Mouse (Mus musculus) lung, postnatal 0 days (tissue): ENCODE measurements around the gene Mageb3. TPM values are rescaled to one million over a fixed set of nuclear protein-coding genes. Genes with fewer than 3 reads are reported as not detected.

Source experiments
- ATAC-seq: fragments of 200-750 bp; cut with Nextera tagmentation; 2 replicates; pipeline ENCODE4 v1.8.0; 2017; ENCODE audit warnings: moderate library complexity
- DNase-seq: peaks from one replicate; pipeline ENCODE4 v3.0.0-alpha.2; 2016; ENCODE audit warnings: low spot score
- H3K27ac ChIP-seq: fragments of 300-500 bp; sonication (generic); 2 replicates; pipeline ENCODE4 v1.5.1; 2014; ENCODE audit warnings: antibody characterized with exemption, mild to moderate bottlenecking, low read length, mixed read lengths
- H3K27me3 ChIP-seq: fragments of 300-500 bp; sonication (generic); replicated peaks from 2 replicates; pipeline ENCODE4 v1.6.1; 2014; ENCODE audit warnings: low read length, mixed read lengths; ENCODE audit not compliant: insufficient read depth
- H3K36me3 ChIP-seq: fragments of 300-500 bp; sonication (generic); 2 replicates; pipeline ENCODE4 v1.6.1; 2014; ENCODE audit warnings: low read length, mixed read lengths; ENCODE audit not compliant: insufficient read depth
- H3K4me1 ChIP-seq: fragments of 300-500 bp; sonication (generic); 2 replicates; pipeline ENCODE4 v1.6.1; 2014; ENCODE audit warnings: antibody characterized with exemption, low read depth, low read length, mixed read lengths; ENCODE audit not compliant: insufficient read depth
- H3K4me2 ChIP-seq: fragments of 300-500 bp; sonication (generic); replicated peaks from 2 replicates; pipeline ENCODE4 v1.6.1; 2014; ENCODE audit warnings: low read depth, mild to moderate bottlenecking, low read length, moderate library complexity, mixed read lengths
- H3K4me3 ChIP-seq: fragments of 300-500 bp; sonication (generic); 2 replicates; pipeline ENCODE4 v1.5.1; 2014; ENCODE audit warnings: low read depth, low read length
- H3K9ac ChIP-seq: fragments of 300-500 bp; sonication (generic); replicated peaks from 2 replicates; pipeline ENCODE4 v1.6.1; 2014; ENCODE audit warnings: low read depth, mild to moderate bottlenecking
- H3K9me3 ChIP-seq: fragments of 300-500 bp; sonication (generic); 2 replicates; pipeline ENCODE4 v1.6.1; 2016; ENCODE audit warnings: low read length, mixed read lengths
- CTCF ChIP-seq: IDR thresholded peaks from 2 replicates; pipeline ENCODE4 v1.5.1; 2016; ENCODE audit warnings: antibody characterized with exemption, mild to moderate bottlenecking
- EP300 ChIP-seq: IDR thresholded peaks from 2 replicates; pipeline ENCODE4 v1.6.1; 2016; ENCODE audit warnings: antibody characterized with exemption, mild to moderate bottlenecking, control low read depth
- WGBS: fragments of 180-500 bp; shearing (Covaris S2); extraction: QIAGEN DNeasy Blood & Tissue Kit; methylation state at CpG from one replicate; pipeline ENCODE4 v1.1.7; 2014; 5-methylcytosine and 5-hydroxymethylcytosine counted together
- polyA plus RNA-seq: library from polyadenylated mRNA; unstranded; fragments of >200 nt; fragmentation: Nextera tagmentation; extraction: Ambion mirVana; gene quantifications from 2 replicates; pipeline ENCODE4 v1.2.1, GENCODE M21; 2015

Mageb3 gene
- polyA plus RNA-seq, 1 experiment from 2014 or later, result 0.05 TPM

GRCm38 (mm10) chr2:121916047-121916970 is 39.6 kb downstream of the Mageb3 start:
- 61% methylated on average over 5 of the region's 5 CpGs for WGBS
- no peaks in the 10 kb centered on the region for H3K9me3 ChIP-seq
- H3K9ac ChIP-seq, result no peak overlapping the region
- H3K27me3 ChIP-seq, result no peaks in the 10 kb centered on the region
- TF ChIP-seq EP300, result peak; percentile 74
- no peak for TF ChIP-seq CTCF
- no peaks in the 10 kb centered on the region for H3K4me1 ChIP-seq
- no peaks in the 10 kb centered on the region for H3K36me3 ChIP-seq
- DNase-seq (peak; percentile 76), ATAC-seq (peak; percentile 81)
- H3K4me3 ChIP-seq, result no peak overlapping the region
- 0 out of 2 replicates have a peak overlapping the region, but pooled peaks have one; percentile 58 for H3K27ac ChIP-seq
- H3K4me2 ChIP-seq, result no peak overlapping the region

- no peak overlapping the region for H3K4me3 ChIP-seq
- no peak overlapping the region for H3K27ac ChIP-seq
- H3K4me2 ChIP-seq, result no peak overlapping the region
- H3K36me3 ChIP-seq, result no peaks in the 10 kb centered on the region
- H3K9ac ChIP-seq, result no peak overlapping the region
- ATAC-seq, result no peak
- no peaks in the 10 kb centered on the region for H3K4me1 ChIP-seq
- no peak for DNase-seq
- TF ChIP-seq EP300, result no peak
- TF ChIP-seq CTCF, result peak; percentile 36
- H3K27me3 ChIP-seq, result no peaks in the 10 kb centered on the region
- no peaks in the 10 kb centered on the region for H3K9me3 ChIP-seq
- 87% methylated on average over 3 of the region's 3 CpGs for WGBS
Observed at GRCm38 (mm10) chr2:121909975-121910374, 45.9 kb downstream of the Mageb3 start.

Other genes starting within 250 kb of the Mageb3 start
- gene Frmd5, start 149.0 kb downstream of the Mageb3 start, polyA plus RNA-seq, result 2.0 and 3.1 TPM in 2 replicates
- 19.7 and 24.3 TPM in 2 replicates for gene Casc4, start 89.1 kb downstream of the Mageb3 start, polyA plus RNA-seq
- gene Ctdspl2, start 91 bp downstream of the Mageb3 start, polyA plus RNA-seq, result 23.8 and 26.5 TPM in 2 replicates
- gene Eif3j1, start 72.5 kb upstream of the Mageb3 start, polyA plus RNA-seq, result 9.6 and 10.0 TPM in 2 replicates
- gene Spg11, start 162.3 kb upstream of the Mageb3 start, polyA plus RNA-seq, result 4.1 and 4.3 TPM in 2 replicates
- gene B2m, start 191.6 kb upstream of the Mageb3 start, polyA plus RNA-seq, result 655 and 745 TPM in 2 replicates
- not detected in 2 replicates for gene Trim69, start 204.6 kb upstream of the Mageb3 start, polyA plus RNA-seq
- not detected in 2 replicates for gene Patl2, start 230.1 kb upstream of the Mageb3 start, polyA plus RNA-seq
- not detected in 2 replicates for gene Terb2, start 230.2 kb upstream of the Mageb3 start, polyA plus RNA-seq